Mouse (Mus musculus) C2C12 (cell line): Measurements from ENCODE around the gene Gsto2. TPM values are rescaled to one million over a fixed set of nuclear protein-coding genes. Genes with fewer than 3 reads are reported as not detected.

Source experiments
- H3K27me3 ChIP-seq: one replicate; pipeline ENCODE4 v1.6.1; 2011; ENCODE audit not compliant: control insufficient read depth, insufficient read depth, insufficient read length
- H3K36me3 ChIP-seq: one replicate; pipeline ENCODE4 v1.6.1; 2011; ENCODE audit not compliant: control insufficient read depth, insufficient read depth
- H3K4me3 ChIP-seq: one replicate; pipeline ENCODE4 v1.5.1; 2011; ENCODE audit warnings: mild to moderate bottlenecking, control low read depth; ENCODE audit not compliant: poor library complexity, insufficient read depth, severe bottlenecking
- H3K79me2 ChIP-seq: one replicate; pipeline ENCODE4 v1.6.1; 2011; ENCODE audit not compliant: control insufficient read depth, insufficient read depth
- H3K79me3 ChIP-seq: one replicate; pipeline ENCODE4 v1.6.1; 2011; ENCODE audit warnings: low read depth, control low read depth
- H3ac ChIP-seq: one replicate; pipeline ENCODE3; 2011; ENCODE audit warnings: low read depth; ENCODE audit not compliant: control insufficient read depth, insufficient read length
- CEBPB ChIP-seq: IDR thresholded peaks from one replicate; pipeline ENCODE4 v1.6.1; 2011; ENCODE audit warnings: low read depth, mild to moderate bottlenecking, control low read depth, moderate library complexity
- CTCF ChIP-seq: IDR thresholded peaks from one replicate; pipeline ENCODE4 v1.5.1; 2011; ENCODE audit not compliant: control insufficient read depth, insufficient read depth, insufficient read length
- FOSL1 ChIP-seq: IDR thresholded peaks from one replicate; pipeline ENCODE4 v1.8.0; 2011; ENCODE audit warnings: mild to moderate bottlenecking, low read length; ENCODE audit not compliant: poor library complexity, insufficient read depth, severe bottlenecking
- MAX ChIP-seq: IDR thresholded peaks from one replicate; pipeline ENCODE4 v1.6.1; 2011; ENCODE audit warnings: mild to moderate bottlenecking, control low read depth
- MYOD1 ChIP-seq: IDR thresholded peaks from one replicate; pipeline ENCODE4 v1.6.1; 2011; ENCODE audit warnings: low read depth; ENCODE audit not compliant: control insufficient read depth, insufficient read length
- MYOG ChIP-seq: IDR thresholded peaks from one replicate; pipeline ENCODE4 v1.6.1; 2011; ENCODE audit not compliant: control insufficient read depth, insufficient read length; ENCODE audit errors: extremely low read depth
- USF1 ChIP-seq: IDR thresholded peaks from one replicate; pipeline ENCODE4 v1.6.1; 2011; ENCODE audit warnings: low read depth, mild to moderate bottlenecking, control low read depth, moderate library complexity
- polyA plus RNA-seq: library from polyadenylated mRNA; unstranded; fragments of >200 nt; fragmentation: generic; extraction: Trizol; gene quantifications from one replicate; pipeline ENCODE4 v1.2.1, GENCODE M21; 2012; ENCODE audit warnings: missing spikeins

Gene Gsto2
- polyA plus RNA-seq, 1 experiment: 2.6 TPM

DNA sequence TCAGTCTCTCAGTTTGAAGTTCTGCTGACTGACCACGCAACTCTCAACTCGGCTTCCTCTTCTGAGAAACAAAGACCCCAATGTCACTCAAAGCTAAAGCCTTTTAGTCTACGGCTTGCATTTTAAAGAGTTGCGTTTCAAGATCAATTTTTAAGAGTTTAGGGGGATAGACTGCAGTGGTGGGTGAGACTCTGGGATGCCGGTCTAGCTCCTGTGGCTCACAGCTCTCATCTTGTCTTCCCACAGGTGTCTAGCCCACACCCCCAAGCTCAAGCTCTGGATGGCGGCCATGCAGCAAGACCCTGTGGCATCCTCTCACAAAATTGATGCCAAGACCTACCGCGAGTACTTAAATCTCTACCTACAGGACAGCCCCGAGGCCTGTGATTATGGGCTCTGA lies 1.3 kb upstream of the Gsto2 start:
- peaks cover 43% of the 10 kb centered on the region for H3K36me3 ChIP-seq

DNA sequence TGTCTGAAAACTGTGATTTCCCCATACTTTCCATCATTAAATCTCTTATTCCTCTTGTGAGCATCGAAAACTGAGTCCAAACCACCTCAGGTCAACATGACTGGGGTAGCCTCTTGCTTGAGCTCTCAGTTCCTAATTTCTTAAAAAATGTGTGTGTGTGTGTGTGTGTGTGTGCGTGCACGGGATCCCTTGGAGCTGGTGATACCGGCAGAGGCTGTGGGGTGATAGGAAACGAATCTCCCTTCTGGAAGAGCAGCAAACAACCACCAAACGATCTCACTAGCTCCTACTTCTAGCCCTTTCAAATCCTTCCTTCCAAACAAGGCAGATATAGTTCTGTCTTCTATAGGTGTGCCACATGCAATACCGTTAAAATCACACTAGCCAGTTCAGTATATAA lies 613 bp upstream of the Gsto2 start:
- H3K79me3 ChIP-seq: peaks cover 1% of the 10 kb centered on the region
- TF ChIP-seq FOSL1 (no peak), CTCF (no peak), MYOG (no peak), MAX (no peak), USF1 (no peak), CEBPB (no peak), MYOD1 (no peak)
- H3K36me3 ChIP-seq: peaks cover 37% of the 10 kb centered on the region
- no peaks in the 10 kb centered on the region for H3K27me3 ChIP-seq
- no peak overlapping the region for H3K4me3 ChIP-seq
- H3ac ChIP-seq: no peak overlapping the region
- H3K79me2 ChIP-seq: no peaks in the 10 kb centered on the region

More for the DNA sequence above, 1.3 kb upstream of the Gsto2 start:
- Histone ChIP-seq H3K4me3 (no peak overlapping the region), H3K79me3 (peaks cover 1% of the 10 kb centered on the region), H3K79me2 (no peaks in the 10 kb centered on the region), H3K27me3 (no peaks in the 10 kb centered on the region), H3ac (no peak overlapping the region)
- no peak for TF ChIP-seq USF1
- no peak for TF ChIP-seq CTCF
- TF ChIP-seq MYOD1: no peak
- TF ChIP-seq MAX: no peak
- no peak for TF ChIP-seq CEBPB
- no peak for TF ChIP-seq FOSL1

DNA sequence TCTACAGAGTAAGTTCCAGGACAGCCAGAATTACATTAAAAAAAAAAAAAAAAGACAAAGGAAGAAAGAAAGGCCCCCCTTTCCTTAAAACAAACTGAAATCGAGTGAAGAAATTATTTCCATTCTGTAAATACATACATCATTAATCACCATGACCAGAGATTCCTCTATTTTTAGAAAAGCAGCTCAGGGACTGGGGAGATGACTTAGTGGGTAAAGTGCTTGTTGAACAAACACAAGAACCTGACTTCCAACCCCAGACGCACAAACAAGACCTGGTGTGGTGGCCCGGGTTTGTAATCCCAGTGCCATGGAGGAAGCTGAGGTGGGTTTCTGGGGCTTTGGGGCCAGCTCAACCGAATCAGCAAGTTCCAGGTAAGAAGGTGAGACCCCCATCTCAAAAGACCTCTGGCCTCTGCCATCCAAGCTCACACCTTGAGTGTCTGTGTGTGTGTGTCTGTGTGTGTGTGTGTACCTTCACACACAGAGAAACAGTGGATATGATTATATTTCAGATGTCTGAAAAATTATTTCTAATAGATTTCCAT lies 2.4 kb downstream of the Gsto2 start:
- Histone ChIP-seq H3ac (no peak overlapping the region), H3K79me3 (no peaks in the 10 kb centered on the region), H3K79me2 (no peaks in the 10 kb centered on the region), H3K4me3 (no peak overlapping the region), H3K36me3 (peaks cover 16% of the 10 kb centered on the region), H3K27me3 (no peaks in the 10 kb centered on the region)
- TF ChIP-seq USF1: no peak
- no peak for TF ChIP-seq CTCF
- no peak for TF ChIP-seq FOSL1
- no peak for TF ChIP-seq MYOG
- no peak for TF ChIP-seq MYOD1
- no peak for TF ChIP-seq MAX
- no peak for TF ChIP-seq CEBPB

DNA sequence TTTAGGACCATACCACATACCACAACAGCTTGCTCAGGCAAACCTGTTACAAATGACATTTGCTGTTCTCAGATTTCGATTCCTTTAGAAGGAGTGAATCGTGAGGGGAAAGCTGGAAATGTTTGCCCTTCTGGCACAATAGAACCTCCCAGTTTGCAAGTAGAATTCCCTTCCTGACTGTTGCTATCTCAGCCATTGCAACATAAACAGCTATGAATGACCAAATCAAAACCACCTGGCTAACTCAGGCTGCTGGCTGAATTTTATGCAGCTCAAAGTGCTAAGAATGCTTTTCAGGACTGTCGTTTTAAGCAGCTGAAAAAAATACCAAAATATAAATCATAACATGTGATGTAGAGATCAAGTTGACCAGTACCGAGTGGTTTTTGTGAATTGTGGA lies 3.6 kb downstream of the Gsto2 start:
- H3K36me3 ChIP-seq: peaks cover 11% of the 10 kb centered on the region
- no peaks in the 10 kb centered on the region for H3K79me3 ChIP-seq
- no peak overlapping the region for H3K4me3 ChIP-seq
- TF ChIP-seq CEBPB (peak; percentile 12), MYOG (no peak)
- H3ac ChIP-seq: no peak overlapping the region
- H3K27me3 ChIP-seq: no peaks in the 10 kb centered on the region
- H3K79me2 ChIP-seq: no peaks in the 10 kb centered on the region

DNA sequence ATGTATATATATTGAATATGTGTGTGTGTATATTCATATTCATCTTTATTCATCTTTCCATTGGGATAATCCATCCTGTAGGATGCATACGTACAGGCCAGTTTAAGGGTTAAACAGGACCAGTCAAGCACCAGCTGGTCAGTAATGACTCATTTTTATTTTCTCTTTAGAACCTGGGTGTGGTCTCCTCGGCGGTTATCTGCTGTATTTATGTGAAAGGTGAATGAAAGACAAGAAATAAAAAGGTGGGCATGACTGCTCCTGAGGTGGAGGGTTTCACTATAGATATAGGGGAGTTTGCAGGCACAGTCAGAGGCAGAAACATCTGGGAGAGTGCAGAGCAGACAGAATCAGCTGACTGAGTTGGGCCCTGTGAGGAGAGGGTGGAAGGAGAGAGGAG lies 4.2 kb downstream of the Gsto2 start:
- no peak overlapping the region for H3K4me3 ChIP-seq
- no peaks in the 10 kb centered on the region for H3K27me3 ChIP-seq
- H3K79me3 ChIP-seq: no peaks in the 10 kb centered on the region
- TF ChIP-seq MAX (no peak), MYOG (no peak), CEBPB (no peak), CTCF (no peak), USF1 (no peak), FOSL1 (no peak), MYOD1 (no peak)
- H3ac ChIP-seq: no peak overlapping the region
- peaks cover 6% of the 10 kb centered on the region for H3K36me3 ChIP-seq
- H3K79me2 ChIP-seq: no peaks in the 10 kb centered on the region

DNA sequence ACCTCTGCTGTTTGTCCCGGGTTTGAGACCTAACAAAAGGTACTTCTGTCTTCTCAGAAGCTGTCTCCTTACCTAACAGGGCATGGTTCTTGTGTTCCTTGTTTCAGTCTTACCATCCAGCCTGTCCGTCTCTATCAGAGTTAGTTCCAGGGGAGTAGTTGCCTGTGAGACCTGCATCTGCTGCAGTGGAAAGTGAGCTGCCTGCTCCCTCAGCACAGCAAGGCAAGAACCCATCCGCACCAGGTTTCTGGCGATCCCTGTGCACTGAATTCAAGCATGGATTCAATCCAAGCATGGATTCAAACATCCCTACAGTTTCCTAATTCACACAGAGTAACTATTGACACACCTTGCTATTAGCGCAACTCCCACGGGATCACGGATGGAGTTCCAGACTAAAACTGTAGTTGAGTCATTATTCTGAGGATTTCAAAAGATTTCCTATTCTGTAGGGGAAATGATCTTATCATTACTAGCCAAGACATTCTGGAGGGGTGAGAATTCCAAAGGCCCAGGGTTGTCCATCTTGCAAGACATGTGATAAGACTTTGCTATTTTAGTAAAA lies 4.8 kb downstream of the Gsto2 start:
- no peak for TF ChIP-seq CTCF
- TF ChIP-seq CEBPB: peak; percentile 57
- H3K4me3 ChIP-seq: no peak overlapping the region
- no peaks in the 10 kb centered on the region for H3K27me3 ChIP-seq
- peak overlapping the region; percentile 30 for H3ac ChIP-seq
- no peaks in the 10 kb centered on the region for H3K36me3 ChIP-seq
- no peaks in the 10 kb centered on the region for H3K79me3 ChIP-seq
- H3K79me2 ChIP-seq: no peaks in the 10 kb centered on the region
